Mouse (Mus musculus) liver, postnatal 0 days (tissue): Measurements from ENCODE around the gene Gm20388. TPM values are rescaled to one million over a fixed set of nuclear protein-coding genes. Genes with fewer than 3 reads are reported as not detected.

Experiments used
- ATAC-seq: fragments of 200-750 bp; cut with Nextera tagmentation; 2 replicates; pipeline ENCODE4 v1.8.0; 2017; ENCODE audit warnings: mild to moderate bottlenecking, moderate library complexity
- DNase-seq: peaks from one replicate; pipeline ENCODE4 v3.0.0-alpha.2; 2016
- H3K27ac ChIP-seq: fragments of 300-500 bp; sonication (generic); 2 replicates; pipeline ENCODE4 v1.5.1; 2014; ENCODE audit warnings: antibody characterized with exemption, moderate library complexity, mild to moderate bottlenecking, low read depth
- H3K27me3 ChIP-seq: fragments of 300-500 bp; sonication (generic); 2 replicates; pipeline ENCODE4 v1.6.1; 2014; ENCODE audit warnings: low read length, control low read depth, mixed read lengths; ENCODE audit not compliant: insufficient read depth
- H3K36me3 ChIP-seq: fragments of 300-500 bp; sonication (generic); replicated peaks from 2 replicates; pipeline ENCODE4 v1.6.1; 2014; ENCODE audit warnings: mild to moderate bottlenecking, control low read depth, low read length, moderate library complexity, mixed read lengths; ENCODE audit not compliant: insufficient read depth
- H3K4me1 ChIP-seq: fragments of 300-500 bp; sonication (generic); 2 replicates; pipeline ENCODE4 v1.6.1; 2014; ENCODE audit warnings: antibody characterized with exemption, mild to moderate bottlenecking, control low read depth; ENCODE audit not compliant: insufficient read depth
- H3K4me2 ChIP-seq: fragments of 300-500 bp; sonication (generic); 2 replicates; pipeline ENCODE4 v1.6.1; 2014; ENCODE audit warnings: low read depth, mild to moderate bottlenecking, low read length, moderate library complexity, mixed read lengths
- H3K4me3 ChIP-seq: fragments of 300-500 bp; sonication (generic); 2 replicates; pipeline ENCODE4 v1.5.1; 2014; ENCODE audit warnings: low read depth, low read length
- H3K9ac ChIP-seq: fragments of 300-500 bp; sonication (generic); replicated peaks from 2 replicates; pipeline ENCODE4 v1.6.1; 2014; ENCODE audit warnings: mild to moderate bottlenecking, moderate library complexity
- H3K9me3 ChIP-seq: fragments of 300-500 bp; sonication (generic); 2 replicates; pipeline ENCODE4 v1.6.1; 2016; ENCODE audit warnings: mild to moderate bottlenecking, control low read depth, low read length, mixed read lengths
- CTCF ChIP-seq: sonication (generic); IDR thresholded peaks from 2 replicates; pipeline ENCODE4 v1.5.1; 2016; ENCODE audit warnings: antibody characterized with exemption, low read depth
- EP300 ChIP-seq: IDR thresholded peaks from 2 replicates; pipeline ENCODE4 v1.6.1; 2016; ENCODE audit warnings: antibody characterized with exemption, low read depth, mild to moderate bottlenecking
- WGBS: fragments of 180-500 bp; shearing (Covaris S2); extraction: QIAGEN DNeasy Blood & Tissue Kit; methylation state at CpG from one replicate; pipeline ENCODE4 v1.1.7; 2014; ENCODE audit not compliant: insufficient replicate concordance; 5-methylcytosine and 5-hydroxymethylcytosine counted together
- polyA plus RNA-seq: library from polyadenylated mRNA; unstranded; fragments of >200 nt; fragmentation: Nextera tagmentation; extraction: Ambion mirVana; gene quantifications from 2 replicates; pipeline ENCODE4 v1.2.1, GENCODE M21; 2015

Gm20388 gene
- polyA plus RNA-seq, 1 experiment from 2014 or later = not detected

DNA sequence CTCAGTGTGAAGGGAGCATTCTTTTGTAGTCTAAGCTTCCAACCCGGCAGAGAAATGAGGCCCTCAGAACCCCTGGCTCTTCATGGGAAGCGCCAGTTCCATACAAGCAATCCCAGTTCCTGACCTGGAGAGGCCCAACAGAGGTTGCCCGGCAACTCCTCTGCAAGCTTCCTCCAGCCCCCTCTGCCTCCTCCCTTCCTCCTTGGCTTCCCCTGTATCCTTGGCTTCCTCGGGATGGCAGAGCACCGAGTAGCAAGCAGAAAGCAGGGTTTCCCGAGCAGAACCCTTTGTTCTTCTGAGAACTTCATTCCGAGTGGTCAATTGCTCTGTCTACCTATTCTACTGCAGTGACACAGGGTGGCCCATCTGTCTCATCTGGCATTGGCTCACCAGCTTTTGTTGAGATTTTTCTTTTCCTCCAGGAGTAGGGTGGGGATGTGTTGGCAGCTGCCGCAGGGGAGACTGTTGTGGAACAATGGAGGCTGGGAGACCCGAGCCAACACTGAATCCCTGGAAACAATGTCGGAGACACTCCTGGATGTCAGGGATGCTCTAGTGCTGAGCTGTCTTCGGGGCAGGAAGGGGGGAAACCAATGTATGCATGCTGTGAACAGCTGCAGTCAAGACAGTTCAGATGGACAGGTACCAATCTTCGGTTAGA, 2795.4 kb downstream of the Gm20388 start:
- 68% methylated on average over 12 of the region's 12 CpGs for WGBS
- Histone ChIP-seq H3K27ac (no peak overlapping the region), H3K4me2 (no peak overlapping the region), H3K9me3 (no peaks in the 10 kb centered on the region), H3K4me1 (peaks cover 24% of the 10 kb centered on the region), H3K4me3 (no peak overlapping the region), H3K27me3 (peaks cover 7% of the 10 kb centered on the region; the same call in 1 of the 2 replicates), H3K9ac (no peak overlapping the region), H3K36me3 (no peaks in the 10 kb centered on the region)
- TF ChIP-seq EP300 = no peak
- TF ChIP-seq CTCF = no peak
- no peak for ATAC-seq
- DNase-seq = no peak

DNA sequence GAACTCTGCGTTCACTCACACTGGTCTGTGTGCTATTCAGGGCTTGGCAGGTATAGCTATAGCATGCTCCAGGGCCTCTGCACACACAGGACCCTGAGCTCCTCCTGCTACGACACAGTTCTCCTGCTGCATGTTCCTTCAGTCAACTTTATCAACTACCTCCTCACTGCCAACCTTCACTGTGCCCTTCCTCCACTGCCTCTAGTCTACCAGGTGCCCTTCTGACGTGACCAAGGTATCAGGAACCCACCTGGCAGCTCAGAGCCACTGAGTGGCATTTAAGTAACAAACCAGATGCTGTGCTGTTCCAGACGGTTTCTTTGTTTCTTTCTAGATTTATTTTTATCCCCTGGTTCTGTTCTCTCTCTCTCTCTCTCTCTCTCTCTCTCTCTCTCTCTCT, 2796.5 kb downstream of the Gm20388 start:
- Histone ChIP-seq H3K27me3 (peaks cover 7% of the 10 kb centered on the region; the same call in 1 of the 2 replicates), H3K4me2 (no peak overlapping the region), H3K4me3 (no peak overlapping the region), H3K27ac (no peak overlapping the region), H3K36me3 (no peaks in the 10 kb centered on the region), H3K9me3 (no peaks in the 10 kb centered on the region), H3K4me1 (peaks cover 24% of the 10 kb centered on the region), H3K9ac (no peak overlapping the region)
- ATAC-seq (no peak), DNase-seq (no peak)
- no peak for TF ChIP-seq EP300
- TF ChIP-seq CTCF = no peak
- 55% methylated on average over 4 of the region's 4 CpGs for WGBS

DNA sequence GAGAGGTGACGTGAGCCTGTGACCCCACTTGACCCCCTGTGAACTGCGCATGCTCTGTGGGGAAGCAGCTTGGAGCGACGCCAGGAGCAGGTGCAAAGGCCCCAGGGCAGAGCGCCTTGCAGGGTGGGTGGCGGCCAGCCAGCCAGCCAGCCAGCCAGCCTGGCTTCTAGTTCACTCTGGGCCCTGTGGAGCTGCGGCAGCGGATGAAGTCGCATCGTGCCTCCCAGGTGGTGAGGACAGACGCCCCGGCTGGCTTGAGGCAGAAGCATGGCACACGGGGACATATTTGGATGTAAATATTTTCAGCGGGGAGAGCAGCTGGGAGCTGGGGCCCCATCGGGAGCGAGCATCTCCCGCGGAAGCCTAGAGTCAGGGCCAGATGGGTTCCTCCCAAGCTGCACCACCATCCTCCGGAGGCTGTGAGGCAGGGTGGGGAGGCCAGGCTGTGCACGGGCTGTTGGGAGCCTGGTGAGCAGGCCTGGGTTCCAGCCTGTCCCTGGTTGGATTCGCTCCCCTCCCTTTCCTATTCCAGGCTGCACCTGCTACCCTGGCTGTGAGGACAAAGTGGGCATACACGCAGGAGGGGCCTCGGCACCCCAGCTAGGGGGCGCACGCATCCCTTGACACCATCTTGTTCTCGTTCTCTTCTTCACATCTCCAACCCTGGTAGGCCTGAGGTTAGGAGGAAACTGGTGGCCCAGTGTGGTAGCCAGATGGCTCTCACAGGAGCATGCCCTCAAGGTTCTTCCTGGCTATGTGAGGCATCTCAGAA, 2798.9 kb downstream of the Gm20388 start:
- whole genome bisulfite sequencing = 62% methylated on average over 26 of the region's 26 CpGs
- Histone ChIP-seq H3K4me3 (no peak overlapping the region), H3K9me3 (no peaks in the 10 kb centered on the region), H3K36me3 (no peaks in the 10 kb centered on the region), H3K4me1 (peaks cover 29% of the 10 kb centered on the region), H3K27ac (no peak overlapping the region), H3K27me3 (peaks cover 7% of the 10 kb centered on the region; the same call in 1 of the 2 replicates), H3K9ac (no peak overlapping the region), H3K4me2 (no peak overlapping the region)
- TF ChIP-seq EP300 (no peak), CTCF (peak; percentile 55)
- peak; percentile 20; the same call in 1 of the 2 replicates for ATAC-seq
- DNase-seq = peak; percentile 56

DNA sequence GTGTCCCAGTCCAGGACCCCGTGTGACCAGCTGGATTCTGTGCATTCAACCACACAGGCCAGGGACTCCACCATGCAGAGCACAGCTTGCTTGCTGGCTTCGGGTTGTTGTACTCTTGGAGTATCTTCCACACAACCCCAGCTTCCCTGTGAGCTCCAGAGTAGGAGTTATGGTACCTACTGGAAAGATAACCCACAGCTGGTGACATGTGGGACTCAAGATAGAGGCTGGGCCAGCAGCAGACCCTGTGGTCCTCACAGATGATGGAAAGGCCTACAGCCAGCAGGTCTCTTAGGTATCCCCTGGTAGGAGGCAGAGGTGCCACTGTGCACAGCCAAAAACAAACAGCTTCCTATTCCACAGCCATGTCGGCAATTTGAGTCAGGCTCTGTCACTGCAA, 2800.8 kb downstream of the Gm20388 start:
- peaks cover 28% of the 10 kb centered on the region for H3K4me1 ChIP-seq
- 36% methylated on average over 3 of the region's 3 CpGs for WGBS
- ATAC-seq = peak; percentile 6
- peak overlapping the region; percentile 16; the same call in 1 of the 2 replicates for H3K4me2 ChIP-seq
- no peaks in the 10 kb centered on the region for H3K9me3 ChIP-seq
- no peak overlapping the region for H3K4me3 ChIP-seq
- H3K27ac ChIP-seq = no peak overlapping the region
- DNase-seq = no peak
- TF ChIP-seq CTCF (no peak), EP300 (no peak)
- H3K36me3 ChIP-seq = no peaks in the 10 kb centered on the region
- peaks cover 6% of the 10 kb centered on the region for H3K27me3 ChIP-seq
- no peak overlapping the region for H3K9ac ChIP-seq

DNA sequence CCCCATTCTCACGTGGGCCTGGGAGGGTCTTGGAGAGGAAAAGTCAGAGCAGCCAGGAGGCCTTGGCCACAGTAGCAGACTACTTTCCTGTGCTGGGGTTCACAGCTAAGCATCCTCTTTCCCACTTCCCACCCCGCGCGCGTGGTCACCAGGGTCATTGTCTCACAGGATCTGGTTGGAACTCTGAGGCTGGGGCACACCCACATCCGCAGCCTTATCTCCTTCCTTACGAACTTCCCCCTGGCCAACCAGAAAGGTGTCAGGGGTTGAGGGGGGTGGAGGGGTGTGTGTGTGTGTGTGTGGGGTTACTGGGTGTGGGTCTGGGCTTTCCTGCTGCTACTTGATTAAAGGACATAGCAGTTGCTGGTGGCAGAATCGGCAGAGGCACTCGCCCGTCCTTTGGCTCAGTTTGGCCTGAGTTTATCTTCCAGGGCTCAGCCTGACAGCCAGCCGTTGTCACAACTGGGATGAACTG, 2801.3 kb downstream of the Gm20388 start:
- H3K4me1 ChIP-seq = peaks cover 28% of the 10 kb centered on the region
- TF ChIP-seq EP300 (peak; percentile 86), CTCF (no peak)
- ATAC-seq (peak; percentile 69), DNase-seq (peak; percentile 63)
- H3K9me3 ChIP-seq = no peaks in the 10 kb centered on the region
- H3K27me3 ChIP-seq = peaks cover 10% of the 10 kb centered on the region
- peak overlapping the region; percentile 16 for H3K4me2 ChIP-seq
- H3K36me3 ChIP-seq = no peaks in the 10 kb centered on the region
- peak overlapping the region; percentile 11; the same call in 1 of the 2 replicates for H3K9ac ChIP-seq
- H3K27ac ChIP-seq = no peak overlapping the region
- 23% methylated on average over 11 of the region's 11 CpGs for WGBS
- no peak overlapping the region for H3K4me3 ChIP-seq

DNA sequence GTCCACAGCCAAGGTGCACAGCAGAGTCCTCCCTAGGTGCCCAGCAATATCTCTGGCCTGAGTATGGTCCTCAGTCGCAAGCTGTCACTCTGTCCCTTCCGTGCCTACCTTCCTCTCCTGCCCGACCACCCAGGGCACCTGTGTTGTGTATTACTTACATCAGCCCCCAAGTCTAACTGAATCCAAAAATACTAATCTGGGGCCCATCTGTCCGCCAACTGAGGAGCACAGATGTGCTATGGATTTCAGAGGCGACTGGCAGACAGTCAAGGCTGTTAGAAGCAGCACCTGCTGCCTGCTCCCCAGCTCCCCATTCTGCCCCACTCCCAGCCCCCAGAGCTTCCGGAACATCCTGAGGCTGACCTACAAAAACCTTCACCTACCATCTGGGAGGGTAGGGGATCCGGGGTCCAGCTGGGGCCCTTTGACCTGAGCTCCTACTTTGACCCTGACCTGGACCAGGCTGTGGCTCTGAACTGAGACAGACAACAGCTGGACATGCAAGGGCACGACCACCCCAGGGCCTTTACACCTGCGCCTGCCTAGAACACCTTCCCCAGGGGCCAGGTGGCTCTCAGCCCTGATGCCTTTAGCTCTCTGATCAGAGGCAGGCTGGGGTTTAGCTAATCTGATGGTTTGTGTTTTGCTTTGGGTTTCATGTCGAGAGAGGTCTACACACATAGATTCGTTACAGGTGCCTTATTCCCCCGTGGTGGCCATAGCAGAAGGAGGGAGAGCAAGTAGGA, 2801.9 kb downstream of the Gm20388 start:
- 42% methylated on average over 12 of the region's 12 CpGs for WGBS
- peaks cover 10% of the 10 kb centered on the region for H3K27me3 ChIP-seq
- no peak overlapping the region for H3K4me3 ChIP-seq
- no peaks in the 10 kb centered on the region for H3K36me3 ChIP-seq
- DNase-seq (no peak), ATAC-seq (peak; percentile 13; the same call in 1 of the 2 replicates)
- peaks cover 28% of the 10 kb centered on the region for H3K4me1 ChIP-seq
- H3K9ac ChIP-seq = peak overlapping the region; percentile 11; the same call in 1 of the 2 replicates
- H3K27ac ChIP-seq = no peak overlapping the region
- TF ChIP-seq CTCF = no peak
- no peak for TF ChIP-seq EP300
- peak overlapping the region; percentile 16; the same call in 1 of the 2 replicates for H3K4me2 ChIP-seq
- H3K9me3 ChIP-seq = no peaks in the 10 kb centered on the region
